Mouse (Mus musculus): ENCODE results near the gene Hoxd9.

The Hoxd9 gene

DNA sequence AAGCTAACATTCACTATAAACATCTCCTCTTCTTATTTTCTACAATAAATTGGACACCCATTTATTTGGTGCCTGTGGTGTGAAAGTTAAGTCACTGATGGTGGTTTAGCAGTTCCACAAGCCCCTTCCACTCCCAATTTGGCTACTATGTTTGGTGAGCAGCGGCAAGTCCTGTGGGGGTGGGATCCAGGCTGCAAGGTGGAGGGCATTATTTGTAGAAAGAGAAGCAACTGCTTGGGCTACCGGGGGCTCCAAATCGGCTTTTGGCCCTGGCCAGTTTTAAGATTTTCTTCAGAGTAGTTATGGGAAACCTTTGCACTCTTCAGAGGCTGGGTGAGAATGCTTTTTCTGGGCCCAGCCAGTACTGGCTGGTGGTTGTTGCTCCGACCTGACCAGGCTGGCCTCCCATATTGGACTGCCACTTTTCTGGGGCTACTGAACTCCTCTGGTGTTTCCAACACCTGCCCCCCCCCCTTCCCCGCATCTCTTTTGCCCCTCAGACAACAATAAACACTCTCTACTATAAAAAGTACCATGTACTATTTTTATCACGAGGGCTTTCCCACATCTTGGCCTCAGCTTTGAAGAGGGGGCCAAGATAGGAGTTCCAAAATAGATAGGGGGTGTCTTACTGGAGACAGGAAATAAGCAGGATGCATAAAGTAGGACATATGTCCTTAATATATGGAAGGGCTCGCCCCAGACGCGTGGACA, 34.4 kb downstream of the Hoxd9 start:
- DNase-seq (ENCODE audit: extremely low spot score, low read depth, low spot score): no peak

DNA sequence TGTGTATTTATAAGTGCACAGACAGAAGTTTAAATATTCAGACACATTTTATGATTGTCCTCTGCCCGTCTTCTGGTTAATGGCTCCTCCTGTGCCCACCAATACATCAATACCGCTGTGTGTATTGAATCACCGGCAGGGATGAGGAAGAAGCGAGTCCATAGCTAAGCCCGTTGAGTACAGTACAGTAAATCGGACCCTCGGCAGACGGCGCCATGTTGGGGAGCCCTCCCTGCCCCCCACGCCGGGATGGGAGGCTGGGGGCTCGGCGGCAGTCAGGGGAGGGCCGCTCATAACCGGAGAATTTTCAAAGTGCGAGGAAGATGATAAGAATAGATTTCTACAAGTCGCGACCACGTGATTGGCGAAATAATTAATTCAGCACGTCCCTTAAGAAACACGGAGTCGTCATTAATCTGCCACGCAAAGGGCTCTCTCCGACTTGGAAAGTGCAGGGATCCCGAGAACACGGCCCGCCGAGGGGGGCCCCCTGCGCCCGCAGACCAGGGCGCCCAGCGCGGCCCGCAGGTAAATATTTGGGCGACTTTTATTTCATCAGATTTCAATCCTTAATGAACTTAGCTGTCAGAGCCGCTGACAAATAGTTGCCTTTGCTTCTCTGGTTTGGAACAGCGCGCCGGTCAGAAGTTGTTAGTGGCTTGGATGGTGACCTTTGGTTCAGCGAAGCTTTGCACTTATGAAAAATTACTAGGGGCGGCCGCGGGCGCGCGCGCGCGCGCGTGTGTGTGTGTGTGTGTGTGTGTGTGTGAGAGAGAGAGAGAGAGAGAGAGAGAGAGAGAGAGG, 35.2 kb downstream of the Hoxd9 start:
- no peak for DNase-seq (ENCODE audit: extremely low spot score, low read depth, low spot score)

DNA sequence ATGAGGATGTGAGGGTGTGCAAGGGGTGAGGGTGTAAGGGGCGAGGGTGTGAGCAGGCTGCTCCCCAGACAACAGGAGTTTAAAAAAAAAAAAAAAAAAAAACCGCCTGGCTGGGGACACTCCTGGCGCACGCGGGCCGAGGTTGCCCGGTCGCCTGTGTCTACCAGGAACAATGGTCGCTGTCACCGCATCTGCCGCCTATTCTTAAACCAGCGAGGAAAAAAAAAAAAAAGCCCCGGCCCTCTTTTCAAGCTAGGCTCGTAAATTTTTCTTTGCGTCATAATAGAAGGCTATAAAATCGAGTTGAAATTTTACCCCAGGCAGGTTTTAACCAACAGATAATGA, 35.8 kb downstream of the Hoxd9 start:
- no peak for DNase-seq (ENCODE audit: extremely low spot score, low read depth, low spot score)

- no peak for DNase-seq (ENCODE audit: extremely low spot score, low read depth, low spot score)
These were observed 36.2 kb downstream of the Hoxd9 start for GRCm38 (mm10) chr2:74733765-74734164.

DNA sequence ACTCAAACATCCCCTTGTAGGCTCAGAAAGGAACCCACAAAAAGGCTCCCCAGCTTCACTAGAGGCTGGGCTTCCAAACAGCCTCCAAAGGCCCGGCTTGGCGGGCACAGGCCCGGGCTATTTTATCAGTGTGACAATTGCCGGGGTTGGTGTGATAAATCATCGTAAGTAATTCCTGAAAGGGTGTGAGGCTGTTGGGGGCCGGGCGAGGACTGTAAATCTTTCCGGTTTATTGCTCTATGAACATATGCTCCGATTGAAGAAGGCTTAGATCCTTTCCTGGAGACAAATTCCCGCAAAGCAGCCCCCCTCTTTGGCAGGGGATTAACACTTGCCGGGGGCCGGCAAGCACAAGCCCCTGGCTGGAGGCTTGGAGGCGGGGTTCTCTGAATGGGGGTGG, 36.9 kb downstream of the Hoxd9 start:
- no peak for DNase-seq (ENCODE audit: extremely low spot score, low read depth, low spot score)

DNA sequence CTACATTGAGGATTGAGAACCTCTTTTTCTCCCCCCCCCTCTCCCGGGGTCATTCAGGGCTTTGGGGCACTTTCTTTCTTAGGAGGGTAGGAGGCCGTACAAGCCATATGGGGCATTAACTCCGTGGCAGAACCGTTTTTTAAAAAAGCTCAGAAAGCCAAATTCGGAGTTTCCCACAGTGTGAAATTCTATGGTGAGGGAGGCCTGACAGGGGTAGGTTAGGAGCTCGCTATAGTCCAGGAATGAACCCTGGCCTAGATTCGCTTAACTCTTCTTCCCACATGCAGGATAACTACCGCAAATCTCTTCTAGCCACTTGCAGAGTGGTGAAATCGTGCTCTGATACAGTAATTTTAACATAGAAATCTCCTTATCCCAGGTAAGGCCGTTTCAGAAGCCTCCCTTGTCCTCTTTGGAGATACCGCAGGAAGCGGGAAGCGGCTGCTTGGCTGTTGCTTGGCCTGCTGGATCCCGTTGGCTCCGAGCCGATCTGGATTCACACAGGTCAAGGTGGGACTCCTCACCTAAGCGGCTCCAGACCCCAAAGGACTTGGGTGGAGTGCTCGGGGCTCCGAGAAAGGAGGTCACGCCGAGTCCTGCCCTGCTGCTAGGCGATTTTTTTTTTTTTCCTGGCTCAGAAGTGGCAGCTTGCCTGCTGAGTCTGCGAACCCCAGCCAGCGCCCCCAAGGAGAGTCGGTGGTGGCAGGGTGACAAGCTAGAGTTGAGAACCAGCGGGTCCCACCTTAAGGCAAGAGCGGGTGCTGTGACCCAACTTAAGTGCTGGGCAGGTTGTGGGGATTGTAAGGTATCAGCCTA, 37.7 kb downstream of the Hoxd9 start:
- DNase-seq (ENCODE audit: extremely low spot score, low read depth, low spot score): no peak

GRCm38 (mm10) chr2:74735851-74736687, 38.5 kb downstream of the Hoxd9 start:
- DNase-seq (ENCODE audit: extremely low spot score, low read depth, low spot score): no peak

GRCm38 (mm10) chr2:74736688-74737577, 39.4 kb downstream of the Hoxd9 start:
- no peak for DNase-seq (ENCODE audit: extremely low spot score, low read depth, low spot score)

DNA sequence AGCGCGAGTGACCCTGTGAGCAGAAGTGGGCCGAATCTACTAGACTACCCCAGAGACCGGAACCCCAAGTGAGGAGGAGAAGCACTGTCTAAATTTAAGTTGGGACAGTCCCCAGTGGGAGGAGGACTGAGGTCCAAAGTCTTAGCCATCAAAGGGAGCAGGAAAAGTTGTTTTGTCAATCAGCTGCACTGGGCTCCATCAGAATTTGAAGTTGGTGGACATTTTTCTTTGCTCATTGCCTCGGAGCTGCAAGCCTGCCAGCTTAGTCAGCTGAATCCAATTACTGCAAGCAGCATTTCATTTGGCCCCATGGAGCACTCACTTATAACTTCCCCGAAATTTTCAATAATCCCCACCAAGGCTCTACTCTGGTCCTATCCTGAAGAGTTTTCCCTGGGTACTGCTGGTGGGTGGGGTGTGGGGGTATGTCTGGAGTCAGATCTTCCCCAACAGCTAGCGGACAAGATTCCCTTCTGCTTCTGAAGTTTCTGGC, 40.1 kb downstream of the Hoxd9 start:
- DNase-seq (ENCODE audit: extremely low spot score, low read depth, low spot score): no peak

GRCm38 (mm10) chr2:74738623-74739475, 41.3 kb downstream of the Hoxd9 start:
- no peak for DNase-seq (ENCODE audit: extremely low spot score, low read depth, low spot score)

DNA sequence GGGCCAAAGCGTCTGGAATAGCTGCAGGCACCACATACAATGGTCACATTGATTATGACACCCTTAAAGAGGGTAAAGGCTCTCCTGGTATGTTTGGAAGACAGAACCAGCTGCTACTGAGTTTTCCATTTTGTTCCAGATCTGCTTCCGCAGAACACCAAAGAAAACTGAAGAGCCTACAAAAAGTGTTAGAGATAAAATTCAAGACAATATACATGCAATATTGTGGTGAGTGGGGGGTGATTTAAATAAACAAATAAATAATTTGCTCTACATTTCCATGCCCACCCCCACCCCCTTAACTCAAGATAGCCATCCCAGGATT, 41.9 kb downstream of the Hoxd9 start:
- DNase-seq (ENCODE audit: extremely low spot score, low read depth, low spot score): no peak

DNA sequence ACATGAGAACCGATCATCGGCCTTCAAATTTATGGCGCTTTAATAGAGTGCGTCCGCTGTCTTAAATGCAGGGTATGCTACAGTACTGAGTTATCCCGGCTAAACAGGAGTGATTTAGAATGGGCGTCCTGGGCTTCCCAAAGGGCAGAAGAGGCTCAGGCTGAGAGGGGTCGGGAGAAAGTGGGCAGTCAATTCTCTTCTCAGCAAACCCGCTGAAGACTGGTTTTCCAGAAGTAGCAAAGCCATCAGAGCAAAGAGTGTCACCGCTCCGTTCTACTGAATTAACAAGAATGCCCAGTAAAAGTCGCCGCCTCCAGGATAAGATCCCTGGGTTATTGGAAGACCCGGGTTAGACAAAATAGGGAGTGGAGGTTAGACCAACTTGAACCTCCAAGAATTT, 42.3 kb downstream of the Hoxd9 start:
- no peak for DNase-seq (ENCODE audit: extremely low spot score, low read depth, low spot score)

GRCm38 (mm10) chr2:74740311-74741091, 43.0 kb downstream of the Hoxd9 start:
- no peak for DNase-seq (ENCODE audit: extremely low spot score, low read depth, low spot score)

- no peak for DNase-seq (ENCODE audit: extremely low spot score, low read depth, low spot score)
These were observed 43.9 kb downstream of the Hoxd9 start for GRCm38 (mm10) chr2:74741252-74741978.

DNA sequence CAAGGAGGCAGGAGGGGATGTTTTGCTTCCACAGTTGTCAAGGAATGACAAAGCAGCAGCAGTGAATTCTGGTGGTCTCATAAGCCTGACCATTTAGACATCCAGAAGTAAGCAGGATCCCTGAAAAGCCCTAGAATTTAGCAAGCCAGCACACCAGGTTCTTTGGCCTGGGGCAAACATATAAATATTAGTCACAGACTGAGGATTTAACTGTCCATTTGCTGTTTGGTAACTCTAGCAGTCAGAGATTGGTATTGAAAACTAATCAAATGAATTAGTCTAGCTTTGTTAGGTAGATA, 44.4 kb downstream of the Hoxd9 start:
- DNase-seq (ENCODE audit: extremely low spot score, low read depth, low spot score): no peak

DNA sequence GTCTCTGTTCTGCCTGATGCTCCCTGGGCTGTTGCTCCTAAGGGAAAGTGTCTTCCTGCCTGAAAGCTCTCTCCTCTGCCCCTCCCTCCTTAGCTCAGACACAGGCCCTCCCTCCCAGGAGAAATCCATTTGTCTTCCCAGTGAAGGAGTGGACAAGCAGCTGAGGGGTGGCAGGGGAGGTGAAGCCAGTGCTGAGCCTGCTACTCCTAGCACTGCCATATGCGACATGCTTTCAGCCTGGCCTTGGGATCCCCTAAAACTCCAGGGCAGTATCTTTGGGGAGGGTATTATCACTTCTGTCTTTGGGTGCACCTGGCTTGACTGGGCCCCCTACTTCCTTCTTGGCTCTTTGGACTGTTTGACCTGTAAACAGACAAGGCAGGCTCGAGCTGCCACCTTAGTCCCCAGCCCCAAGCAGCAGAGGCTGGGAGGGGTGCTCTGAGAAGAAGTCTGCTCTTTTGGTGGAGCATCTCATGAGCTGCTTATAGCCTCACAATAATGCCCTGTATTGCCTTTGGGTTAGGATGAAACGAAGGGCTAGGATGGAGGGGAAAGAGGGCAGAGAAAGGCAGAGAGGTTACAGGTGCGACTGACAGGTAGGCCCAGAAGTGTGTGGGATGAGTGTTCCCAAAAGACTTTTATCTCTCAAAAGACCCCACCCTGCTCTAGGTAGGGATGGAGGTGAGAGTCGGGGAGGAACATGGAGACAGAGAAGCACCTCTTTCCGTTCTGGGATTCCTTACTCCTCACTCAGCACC, 48.2 kb downstream of the Hoxd9 start:
- no peak for DNase-seq (ENCODE audit: extremely low spot score, low read depth, low spot score)

- no peak for DNase-seq (ENCODE audit: extremely low spot score, low read depth, low spot score)
These were observed 48.9 kb downstream of the Hoxd9 start for GRCm38 (mm10) chr2:74746298-74746921.
